Mouse (Mus musculus) megakaryocyte, embryonic 14.5 days (primary cell): ENCODE measurements around the gene Wiz.

Source experiments
- FLI1 ChIP-seq: IDR thresholded peaks from 2 replicates; pipeline ENCODE4 v1.6.1; 2012; ENCODE audit warnings: low read length, inconsistent platforms, mixed read lengths
- GATA1 ChIP-seq: IDR thresholded peaks from 3 replicates; pipeline ENCODE4 v1.6.1; 2012; ENCODE audit warnings: mixed read lengths, low read length, inconsistent platforms, borderline replicate concordance

- no peak for TF ChIP-seq FLI1
- no peak for TF ChIP-seq GATA1
These were observed 35.5 kb downstream of the Wiz start for GRCm38 (mm10) chr17:32353696-32354095.
